Mouse (Mus musculus): ENCODE measurements around the gene Ssna1. TPM values are rescaled to one million over a fixed set of nuclear protein-coding genes. Genes with fewer than 3 reads are reported as not detected.

Gene Ssna1
- polyA plus RNA-seq, 1 experiment, result 75.9 TPM

- WGBS, result 2% methylated on average over 41 of the region's 41 CpGs
- H3K27me3 ChIP-seq (ENCODE audit: control insufficient read depth, insufficient read depth, low read length), result no peaks in the 10 kb centered on the region
- peak overlapping the region; percentile 91 for H3K27ac ChIP-seq (ENCODE audit: insufficient read depth, low read length)
- DNase-seq, result peak; percentile 98 to 100
- H3K4me1 ChIP-seq (ENCODE audit: control insufficient read depth, insufficient read depth, low read length), result peaks cover 4% of the 10 kb centered on the region; the same call in 1 of the 2 replicates
- H3K4me3 ChIP-seq (replicated peaks; ENCODE audit: insufficient read depth, low read depth, low read length), result peak overlapping the region; percentile 84
- TF ChIP-seq POLR2A (IDR thresholded peaks at IDR 0.05; ENCODE audit: borderline replicate concordance, insufficient read depth, low read length) (peak; percentile 60; the same call in 1 of the 2 replicates), CTCF (IDR thresholded peaks at IDR 0.05; ENCODE audit: borderline replicate concordance, insufficient read depth, low read depth, low read length) (no peak)
Observed at GRCm38 (mm10) chr2:25224766-25225752, 47.2 kb downstream of the Ssna1 start.

GRCm38 (mm10) chr2:25224492-25224765, 47.8 kb downstream of the Ssna1 start, which contains the start of gene Tubb4b:
Tubb4b (minus strand) TSS chr2:25224702.
- no peak for DNase-seq
- peak within 1 kb of the TSS; percentile 91 for H3K27ac ChIP-seq (ENCODE audit: insufficient read depth, low read length)
- no peaks in the 10 kb centered on the region for H3K27me3 ChIP-seq (ENCODE audit: control insufficient read depth, insufficient read depth, low read length)
- H3K4me1 ChIP-seq (ENCODE audit: control insufficient read depth, insufficient read depth, low read length), result peaks cover 4% of the 10 kb centered on the region; the same call in 1 of the 2 replicates
- WGBS, result under 1% methylated on average over 17 of the region's 17 CpGs
- TF ChIP-seq POLR2A (IDR thresholded peaks at IDR 0.05; ENCODE audit: borderline replicate concordance, insufficient read depth, low read length), result peak; percentile 99
- TF ChIP-seq CTCF (IDR thresholded peaks at IDR 0.05; ENCODE audit: borderline replicate concordance, insufficient read depth, low read depth, low read length), result peak; percentile 17; the same call in 1 of the 2 replicates
- H3K4me3 ChIP-seq (replicated peaks; ENCODE audit: insufficient read depth, low read depth, low read length), result peak within 1 kb of the TSS; percentile 84

- H3K27me3 ChIP-seq (ENCODE audit: control insufficient read depth, insufficient read depth, low read length), result no peaks in the 10 kb centered on the region
Observed at GRCm38 (mm10) chr2:25223681-25224491, 48.4 kb downstream of the Ssna1 start.

GRCm38 (mm10) chr2:25221331-25221772, 50.9 kb downstream of the Ssna1 start:
- Histone ChIP-seq H3K4me3 (replicated peaks; ENCODE audit: insufficient read depth, low read depth, low read length) (no peak overlapping the region), H3K27me3 (ENCODE audit: control insufficient read depth, insufficient read depth, low read length) (no peaks in the 10 kb centered on the region), H3K4me1 (ENCODE audit: control insufficient read depth, insufficient read depth, low read length) (no peaks in the 10 kb centered on the region), H3K27ac (ENCODE audit: insufficient read depth, low read length) (no peak overlapping the region)
- TF ChIP-seq POLR2A (IDR thresholded peaks at IDR 0.05; ENCODE audit: borderline replicate concordance, insufficient read depth, low read length), result no peak
- no peak for TF ChIP-seq CTCF (IDR thresholded peaks at IDR 0.05; ENCODE audit: borderline replicate concordance, insufficient read depth, low read depth, low read length)
- DNase-seq, result no peak
- WGBS, result 67% methylated on average over 5 of the region's 5 CpGs

More at GRCm38 (mm10) chr2:25223681-25224491, 48.4 kb downstream of the Ssna1 start:
- 2% methylated on average over 53 of the region's 53 CpGs for WGBS
- TF ChIP-seq CTCF (IDR thresholded peaks at IDR 0.05; ENCODE audit: borderline replicate concordance, insufficient read depth, low read depth, low read length), result no peak
- no peak for TF ChIP-seq POLR2A (IDR thresholded peaks at IDR 0.05; ENCODE audit: borderline replicate concordance, insufficient read depth, low read length)
- DNase-seq, result peak in 1 of 2 experiments; percentile 82
- H3K4me1 ChIP-seq (ENCODE audit: control insufficient read depth, insufficient read depth, low read length), result peaks cover 2% of the 10 kb centered on the region; the same call in 1 of the 2 replicates
- H3K27ac ChIP-seq (ENCODE audit: insufficient read depth, low read length), result peak overlapping the region; percentile 57
- peak overlapping the region; percentile 60 for H3K4me3 ChIP-seq (replicated peaks; ENCODE audit: insufficient read depth, low read depth, low read length)

Other genes with a start within 250 kb of the Ssna1 start
- 203 and 244 TPM in 2 replicates for gene Nsmf, start 218.1 kb downstream of the Ssna1 start, polyA plus RNA-seq (2012; rRNA removed)
- not detected in 2 replicates for gene Entpd8, start 192.1 kb downstream of the Ssna1 start, polyA plus RNA-seq (2012; rRNA removed)
- gene Noxa1, start 177.3 kb downstream of the Ssna1 start, polyA plus RNA-seq (2012; rRNA removed), result not detected in 2 replicates
- 7.7 and 9.4 TPM in 2 replicates for gene Nrarp, start 91.7 kb downstream of the Ssna1 start, polyA plus RNA-seq (2012; rRNA removed)
- gene Tor4a, start 75.6 kb downstream of the Ssna1 start, polyA plus RNA-seq (2012; rRNA removed), result 3.6 and 4.2 TPM in 2 replicates
- 69.4 and 84.5 TPM in 2 replicates for gene Nelfb, start 60.9 kb downstream of the Ssna1 start, polyA plus RNA-seq (2012; rRNA removed)
- not detected in 2 replicates for gene Stpg3, start 57.8 kb downstream of the Ssna1 start, polyA plus RNA-seq (2012; rRNA removed)
- gene Fam166a, start 53.7 kb downstream of the Ssna1 start, polyA plus RNA-seq (2012; rRNA removed), result 0.10 and 0.11 TPM in 2 replicates
- gene Tubb4b, start 47.7 kb downstream of the Ssna1 start, polyA plus RNA-seq (2012; rRNA removed), result 647 and 663 TPM in 2 replicates
- gene Slc34a3, start 38.1 kb downstream of the Ssna1 start, polyA plus RNA-seq (2012; rRNA removed), result 0.73 and 0.92 TPM in 2 replicates
- not detected in 2 replicates for gene Rnf224, start 35.7 kb downstream of the Ssna1 start, polyA plus RNA-seq (2012; rRNA removed)
- gene Rnf208, start 30.2 kb downstream of the Ssna1 start, polyA plus RNA-seq (2012; rRNA removed), result 423 and 427 TPM in 2 replicates
- gene Cysrt1, start 30.0 kb downstream of the Ssna1 start, polyA plus RNA-seq (2012; rRNA removed), result 0.76 and 0.80 TPM in 2 replicates
- 12.5 and 14.1 TPM in 2 replicates for gene AL732309.1, start 25.6 kb downstream of the Ssna1 start, polyA plus RNA-seq (2012; rRNA removed)
- gene Tmem203, start 17.0 kb downstream of the Ssna1 start, polyA plus RNA-seq (2012; rRNA removed), result 31.9 and 33.4 TPM in 2 replicates
- 91.0 and 96.9 TPM in 2 replicates for gene Tprn, start 9.8 kb downstream of the Ssna1 start, polyA plus RNA-seq (2012; rRNA removed)
- 103 TPM in 2 replicates for gene Anapc2, start within 50 bp of the Ssna1 start, polyA plus RNA-seq (2012; rRNA removed)
- gene Tmem210, start 15.7 kb upstream of the Ssna1 start, polyA plus RNA-seq (2012; rRNA removed), result not detected in 2 replicates
- gene Lrrc26, start 17.5 kb upstream of the Ssna1 start, polyA plus RNA-seq (2012; rRNA removed), result 0.20 and 0.21 TPM in 2 replicates
- 282 and 290 TPM in 2 replicates for gene Grin1, start 46.7 kb upstream of the Ssna1 start, polyA plus RNA-seq (2012; rRNA removed)
- gene Man1b1, start 59.9 kb upstream of the Ssna1 start, polyA plus RNA-seq (2012; rRNA removed), result 33.2 and 34.1 TPM in 2 replicates
- gene Dpp7, start 83.9 kb upstream of the Ssna1 start, polyA plus RNA-seq (2012; rRNA removed), result 63.1 and 71.2 TPM in 2 replicates
- gene Uap1l1, start 93.2 kb upstream of the Ssna1 start, polyA plus RNA-seq (2012; rRNA removed), result 19.0 and 22.1 TPM in 2 replicates
- gene Sapcd2, start 99.9 kb upstream of the Ssna1 start, polyA plus RNA-seq (2012; rRNA removed), result 4.4 and 4.7 TPM in 2 replicates
- 12.3 and 12.5 TPM in 2 replicates for gene Entpd2, start 123.4 kb upstream of the Ssna1 start, polyA plus RNA-seq (2012; rRNA removed)
- 502 and 505 TPM in 2 replicates for gene Npdc1, start 126.9 kb upstream of the Ssna1 start, polyA plus RNA-seq (2012; rRNA removed)
- gene Fut7, start 150.8 kb upstream of the Ssna1 start, polyA plus RNA-seq (2012; rRNA removed), result 0.51 and 0.71 TPM in 2 replicates
- gene Abca2, start 156.3 kb upstream of the Ssna1 start, polyA plus RNA-seq (2012; rRNA removed), result 285 and 294 TPM in 2 replicates
- gene Clic3, start 184.4 kb upstream of the Ssna1 start, polyA plus RNA-seq (2012; rRNA removed), result 0.84 and 2.8 TPM in 2 replicates
- 196 and 230 TPM in 2 replicates for gene Paxx, start 188.7 kb upstream of the Ssna1 start, polyA plus RNA-seq (2012; rRNA removed)
- gene Ptgds, start 197.6 kb upstream of the Ssna1 start, polyA plus RNA-seq (2012; rRNA removed), result 2,130 and 2,485 TPM in 2 replicates
- not detected in 2 replicates for gene Lcn12, start 221.5 kb upstream of the Ssna1 start, polyA plus RNA-seq (2012; rRNA removed)
- gene Fbxw5, start 228.3 kb upstream of the Ssna1 start, polyA plus RNA-seq (2012; rRNA removed), result 54.7 and 59.4 TPM in 2 replicates
- gene C8g, start 229.3 kb upstream of the Ssna1 start, polyA plus RNA-seq (2012; rRNA removed), result 3.6 and 4.2 TPM in 2 replicates

Data from cerebellum, adult 2 months (tissue).